10 mouse cellular contexts compared by ENCODE assay signal in genomic region chr17:33526506-33526905, GRCm38 (mm10). TPM values are rescaled to one million over a fixed set of nuclear protein-coding genes. Genes with fewer than 3 reads are reported as not detected.
DNase-seq lines count a peak whose midpoint lies in the region; ATAC-seq and TF ChIP-seq lines count a peak whose summit lies in the region.
"Had no signal": no experiment of that assay in that cellular context is flagged by ENCODE, and none has a peak within 500 bp of the region (broad histone marks: within the 10 kb centered on the region; RNA-seq: fewer than 3 reads in every experiment).

No protein-coding gene starts in this region.

- H3K4me3 ChIP-seq in lung, adult 2 months (replicated peaks; ENCODE audit: extremely low read depth, low read depth, low read length) = no peak overlapping the region
- H3K4me3 ChIP-seq in embryonic fibroblast, embryonic 13.5 days (ENCODE audit: insufficient read depth, low read length) = no peak overlapping the region
- no peak overlapping the region for H3K4me3 ChIP-seq in stomach, embryonic 15.5 days (replicated peaks)
- H3K4me3 ChIP-seq: liver, embryonic 15.5 days; neural tube, embryonic 13.5 days had no signal

- H3K9ac ChIP-seq in stomach, embryonic 15.5 days = no peak overlapping the region
- H3K9ac ChIP-seq: liver, embryonic 15.5 days; neural tube, embryonic 13.5 days had no signal

- H3K4me2 ChIP-seq in stomach, embryonic 15.5 days = peak overlapping the region; percentile 6; the same call in 1 of the 2 replicates
- H3K4me2 ChIP-seq: liver, embryonic 15.5 days; neural tube, embryonic 13.5 days had no signal

- ATAC-seq in stomach, embryonic 15.5 days (ENCODE audit: insufficient read depth, low FRiP score, low read depth) = no peak
- no peak for ATAC-seq in erythroid progenitor cell, adult 5-6 weeks (replicated peaks; ENCODE audit: low FRiP score, poor library complexity, severe bottlenecking)

- no peak for TF ChIP-seq POLR2A in lung, adult 2 months (IDR thresholded peaks at IDR 0.05; ENCODE audit: borderline replicate concordance, extremely low read depth, low read depth, low read length)
- 0 out of 2 replicates have a peak, but pooled peaks have one; percentile 21 for TF ChIP-seq POLR2A in embryonic fibroblast, embryonic 13.5 days (IDR thresholded peaks at IDR 0.05; ENCODE audit: low read depth, low read length)

- TF ChIP-seq CTCF in lung, adult 2 months (IDR thresholded peaks at IDR 0.05; ENCODE audit: insufficient read depth, low read length) = no peak
- TF ChIP-seq CTCF in embryonic fibroblast, embryonic 13.5 days (IDR thresholded peaks at IDR 0.05; ENCODE audit: borderline replicate concordance, insufficient read depth, low read length) = no peak

- H3K36me3 ChIP-seq in stomach, embryonic 15.5 days = peaks cover 17% of the 10 kb centered on the region; the same call in 1 of the 2 replicates
- H3K36me3 ChIP-seq: liver, embryonic 15.5 days had no signal

- peak; percentile 58 to 68 for DNase-seq in lung, adult 18-20 months
- no peak for DNase-seq in lung, adult 2 months
- DNase-seq in heart, postnatal 4 days = peak; percentile 33
- DNase-seq in embryo, embryonic 10.5 days (ENCODE audit: low spot score) = no peak
- DNase-seq: adrenal gland, postnatal 25 days had no signal

- WGBS in lung, adult 2 months = 42% methylated on average over 3 of the region's 3 CpGs
- WGBS in stomach, embryonic 15.5 days = 67% methylated on average over 3 of the region's 3 CpGs

- H3K4me1 ChIP-seq in lung, adult 2 months (ENCODE audit: control insufficient read depth, insufficient read depth, low read length) = no peaks in the 10 kb centered on the region; the same call in 1 of the 2 replicates
- H3K4me1 ChIP-seq in embryonic fibroblast, embryonic 13.5 days (ENCODE audit: control insufficient read depth, insufficient read depth, low read length) = peaks cover 4% of the 10 kb centered on the region; the same call in 1 of the 2 replicates
- peaks cover 19% of the 10 kb centered on the region for H3K4me1 ChIP-seq in stomach, embryonic 15.5 days

- H3K27me3 ChIP-seq in stomach, embryonic 15.5 days (replicated peaks) = no peaks in the 10 kb centered on the region
- H3K27me3 ChIP-seq: neural tube, embryonic 13.5 days had no signal

- H3K27ac ChIP-seq in embryonic fibroblast, embryonic 13.5 days (ENCODE audit: insufficient read depth, low read length) = peak overlapping the region; percentile 89
- H3K27ac ChIP-seq in stomach, embryonic 15.5 days = peak overlapping the region; percentile 35; the same call in 1 of the 2 replicates
- H3K27ac ChIP-seq: liver, embryonic 15.5 days; neural tube, embryonic 13.5 days had no signal

- H3K9me3 ChIP-seq in stomach, embryonic 15.5 days = no peaks in the 10 kb centered on the region
- H3K9me3 ChIP-seq: liver, embryonic 15.5 days; neural tube, embryonic 13.5 days had no signal

RNA-seq across cellular contexts. Expression of gene Adamts10, which starts 2.5 kb away (rescaled TPM):
- polyA plus RNA-seq in lung, adult 2 months (2012; rRNA removed) = 252 and 259 TPM in 2 replicates
- polyA plus RNA-seq in embryonic fibroblast, embryonic 13.5 days (2011; ENCODE audit: insufficient read length, low read depth, missing spikeins) = 53.9 and 62.8 TPM in 2 replicates
- 10 to 100 TPM; 35.3 to 36.1 TPM for total RNA-seq in heart, postnatal 4 days (2021)
- 50.8 and 55.6 TPM in 2 replicates for polyA plus RNA-seq in stomach, embryonic 15.5 days (2015; fragmentation: Nextera tagmentation; extraction: Ambion mirVana)
- 8.8 and 9.4 TPM in 2 replicates for total RNA-seq in erythroid progenitor cell, adult 5-6 weeks (2015; ENCODE audit: low replicate concordance)
- 4.2 and 5.6 TPM in 2 replicates for total RNA-seq in erythroid progenitor cell, adult 5-6 weeks (2017; ENCODE audit: low replicate concordance)

RNA-seq across cellular contexts. Expression of gene Myo1f, which starts 29.0 kb away (rescaled TPM):
- polyA plus RNA-seq in lung, adult 2 months (2012; rRNA removed) = 13.2 and 18.6 TPM in 2 replicates
- polyA plus RNA-seq in embryonic fibroblast, embryonic 13.5 days (2011; ENCODE audit: insufficient read length, low read depth, missing spikeins) = 0.68 and 1.5 TPM in 2 replicates
- total RNA-seq in heart, postnatal 4 days (2021) = 1 to 10 TPM; 1.2 to 2.3 TPM
- polyA plus RNA-seq in stomach, embryonic 15.5 days (2015; fragmentation: Nextera tagmentation; extraction: Ambion mirVana) = 6.4 and 6.6 TPM in 2 replicates
- total RNA-seq in erythroid progenitor cell, adult 5-6 weeks (2015; ENCODE audit: low replicate concordance) = 20.2 and 36.5 TPM in 2 replicates
- total RNA-seq in erythroid progenitor cell, adult 5-6 weeks (2017; ENCODE audit: low replicate concordance) = 21.4 TPM in 2 replicates

Comparison
In these comparisons a context has a peak if more than half of its experiments do, and no peak if none do; other contexts are left out.
1. DNase-seq: peak in lung, adult 18-20 months (2 of 2) and heart, postnatal 4 days (single experiment); none in lung, adult 2 months (single experiment) and embryo, embryonic 10.5 days (single experiment).